Mouse (Mus musculus) fibroblast of lung, adult 2 months (primary cell): Measurements from ENCODE around the gene Cd300lf.

ENCODE experiments used
- DNase-seq: peaks from one replicate; pipeline ENCODE4 v3.0.0-alpha.2; 2011; ENCODE audit warnings: low read depth

The Cd300lf gene

GRCm38 (mm10) chr11:115133800-115134199, at the start of gene Cd300lf:
Gene Cd300lf, minus strand, starts transcription at chr11:115133992.
- no peak for DNase-seq

GRCm38 (mm10) chr11:115181913-115182638, 48.3 kb upstream of the Cd300lf start:
- no peak for DNase-seq

GRCm38 (mm10) chr11:115179881-115180280, 46.1 kb upstream of the Cd300lf start:
- DNase-seq = no peak

- no peak for DNase-seq
These were observed 45.4 kb upstream of the Cd300lf start for GRCm38 (mm10) chr11:115179191-115179590.

GRCm38 (mm10) chr11:115178766-115179165, 45.0 kb upstream of the Cd300lf start:
- DNase-seq = no peak

- no peak for DNase-seq
These were observed 43.9 kb upstream of the Cd300lf start for GRCm38 (mm10) chr11:115177559-115178195.

- peak; percentile 67 for DNase-seq
These were observed 42.8 kb upstream of the Cd300lf start for GRCm38 (mm10) chr11:115176399-115177190.

- DNase-seq = no peak
These were observed 40.0 kb upstream of the Cd300lf start for GRCm38 (mm10) chr11:115173549-115174339.

- no peak for DNase-seq
These were observed 39.1 kb upstream of the Cd300lf start for GRCm38 (mm10) chr11:115172825-115173287.

- DNase-seq = no peak
These were observed 37.3 kb upstream of the Cd300lf start for GRCm38 (mm10) chr11:115171125-115171524.

- no peak for DNase-seq
These were observed 35.6 kb upstream of the Cd300lf start for GRCm38 (mm10) chr11:115169430-115169829.

- DNase-seq = no peak
These were observed 33.9 kb upstream of the Cd300lf start for GRCm38 (mm10) chr11:115167631-115168249.

GRCm38 (mm10) chr11:115166776-115167175, 33.0 kb upstream of the Cd300lf start:
- no peak for DNase-seq

GRCm38 (mm10) chr11:115164976-115165374, 31.2 kb upstream of the Cd300lf start:
- DNase-seq = peak; percentile 49

- DNase-seq = no peak
These were observed 30.7 kb upstream of the Cd300lf start for GRCm38 (mm10) chr11:115164341-115164975.

- no peak for DNase-seq
These were observed 29.9 kb upstream of the Cd300lf start for GRCm38 (mm10) chr11:115163568-115164150.

GRCm38 (mm10) chr11:115162832-115163480, 29.2 kb upstream of the Cd300lf start, which contains the start of gene Slc9a3r1:
Gene Slc9a3r1, plus strand, starts transcription at chr11:115163341.
- peak; percentile 92 for DNase-seq

GRCm38 (mm10) chr11:115162205-115162601, 28.4 kb upstream of the Cd300lf start:
- DNase-seq = no peak

- no peak for DNase-seq
These were observed 27.9 kb upstream of the Cd300lf start for GRCm38 (mm10) chr11:115161578-115162204.
